Mouse (Mus musculus): ENCODE measurements around the gene Gm10197. TPM values are rescaled to one million over a fixed set of nuclear protein-coding genes. Genes with fewer than 3 reads are reported as not detected.

Gene Gm10197
- polyA plus RNA-seq, 1 experiment = not detected

DNA sequence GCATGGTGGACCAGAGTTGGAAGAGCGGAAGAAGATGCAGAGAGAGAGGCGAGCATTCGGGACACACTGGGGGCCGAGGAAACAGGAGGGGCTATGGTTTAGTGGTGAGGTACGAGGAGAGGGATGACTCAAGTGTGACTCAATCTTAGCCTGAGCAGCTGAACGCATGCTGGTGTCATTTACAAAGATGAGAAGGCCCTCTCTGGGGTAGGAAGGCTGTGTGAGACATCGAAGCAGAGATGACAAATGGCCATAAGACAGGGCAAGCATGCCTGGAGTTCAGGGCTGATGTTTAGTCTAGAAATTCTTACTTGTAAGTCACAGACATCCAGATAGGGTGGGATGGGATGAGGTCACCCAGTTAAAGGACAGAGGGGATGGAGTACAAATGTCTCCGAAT lies 36.8 kb upstream of the Gm10197 start:
- TF ChIP-seq TAL1 (IDR thresholded peaks at IDR 0.05; ENCODE audit: low read length) = no peak
- no peak for TF ChIP-seq GATA1 (IDR thresholded peaks at IDR 0.05; ENCODE audit: low read length)
- Histone ChIP-seq H3K36me3 (ENCODE audit: control insufficient read depth) (no peaks in the 10 kb centered on the region), H3K4me3 (replicated peaks) (no peak overlapping the region), H3K27me3 (ENCODE audit: control insufficient read depth) (no peaks in the 10 kb centered on the region), H3K4me1 (ENCODE audit: control insufficient read depth) (peaks cover 2% of the 10 kb centered on the region; the same call in 1 of the 2 replicates), H3K9me3 (ENCODE audit: control insufficient read depth, low read length) (no peaks in the 10 kb centered on the region)

DNA sequence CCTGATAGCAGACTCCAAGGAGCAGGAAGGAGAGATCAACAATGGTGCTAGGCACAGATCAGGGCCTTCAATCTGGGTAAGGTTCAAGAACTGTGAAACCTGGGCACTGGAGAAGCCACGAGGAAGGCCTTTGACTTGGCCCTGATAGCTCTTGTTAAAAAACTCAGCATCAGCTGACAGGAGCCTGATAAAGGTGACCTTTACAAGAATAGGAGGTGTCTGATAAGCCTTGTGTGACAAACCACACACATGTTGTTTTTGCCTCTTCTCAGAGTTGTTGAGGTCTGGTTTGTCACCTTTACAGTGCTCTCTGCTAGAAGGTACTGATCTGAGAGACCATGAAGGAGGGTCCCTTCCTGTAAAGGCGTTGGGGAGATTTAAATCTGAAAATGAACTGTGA lies 35.8 kb upstream of the Gm10197 start:
- H3K27me3 ChIP-seq (ENCODE audit: control insufficient read depth) = no peaks in the 10 kb centered on the region
- no peak for TF ChIP-seq GATA1 (IDR thresholded peaks at IDR 0.05; ENCODE audit: low read length)
- no peak for TF ChIP-seq TAL1 (IDR thresholded peaks at IDR 0.05; ENCODE audit: low read length)
- H3K9me3 ChIP-seq (ENCODE audit: control insufficient read depth, low read length) = no peaks in the 10 kb centered on the region
- peaks cover 2% of the 10 kb centered on the region; the same call in 1 of the 2 replicates for H3K4me1 ChIP-seq (ENCODE audit: control insufficient read depth)
- no peaks in the 10 kb centered on the region for H3K36me3 ChIP-seq (ENCODE audit: control insufficient read depth)
- H3K4me3 ChIP-seq (replicated peaks) = no peak overlapping the region

DNA sequence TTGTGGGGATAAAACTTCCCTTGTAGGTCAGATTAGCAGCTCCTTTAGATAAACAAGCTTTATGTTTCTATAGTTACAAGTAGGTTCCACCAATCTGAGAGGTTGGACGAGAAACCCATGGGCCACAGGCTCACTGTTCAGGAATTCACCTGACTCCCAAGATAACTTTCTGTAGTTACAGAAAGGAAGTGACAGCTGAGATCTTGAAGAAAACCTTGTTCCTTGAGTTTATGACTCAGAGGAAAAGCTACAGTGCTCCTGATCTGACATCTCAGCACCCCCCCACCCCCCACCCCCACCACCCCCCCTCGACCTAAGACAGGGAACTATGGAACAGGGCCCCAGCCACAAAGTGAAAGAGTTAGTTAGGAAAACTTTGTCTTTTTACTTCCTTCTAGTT lies 34.2 kb upstream of the Gm10197 start:
- peaks cover 2% of the 10 kb centered on the region; the same call in 1 of the 2 replicates for H3K4me1 ChIP-seq (ENCODE audit: control insufficient read depth)
- TF ChIP-seq TAL1 (IDR thresholded peaks at IDR 0.05; ENCODE audit: low read length) = no peak
- no peak for TF ChIP-seq GATA1 (IDR thresholded peaks at IDR 0.05; ENCODE audit: low read length)

DNA sequence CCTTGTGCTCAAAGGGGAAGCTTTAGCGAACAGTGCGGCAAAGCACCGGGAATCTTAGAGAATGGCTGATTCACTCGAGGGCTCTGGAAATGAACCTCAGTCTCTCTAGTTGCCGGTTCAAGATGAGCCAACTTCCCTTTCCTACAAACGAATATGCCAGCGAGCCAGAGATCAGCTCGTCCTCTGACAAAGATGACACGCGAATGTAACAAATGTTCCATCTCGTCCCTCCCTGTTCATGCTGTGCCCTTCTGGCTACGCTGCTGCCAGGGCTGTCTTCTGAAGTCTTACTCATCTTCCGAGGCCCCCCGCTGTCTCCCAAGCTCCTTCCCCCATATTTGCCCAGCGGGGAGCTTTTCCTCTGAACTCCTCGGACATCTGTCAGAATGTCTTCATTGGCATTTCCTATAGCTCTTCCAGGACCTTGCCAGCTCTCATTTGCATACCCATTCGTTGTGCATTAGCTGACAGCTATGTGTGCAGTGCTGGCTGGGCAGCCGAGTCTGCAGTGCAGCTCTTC lies 33.3 kb upstream of the Gm10197 start:
- Histone ChIP-seq H3K4me3 (replicated peaks) (no peak overlapping the region), H3K4me1 (ENCODE audit: control insufficient read depth) (peaks cover 2% of the 10 kb centered on the region; the same call in 1 of the 2 replicates), H3K27me3 (ENCODE audit: control insufficient read depth) (no peaks in the 10 kb centered on the region), H3K9me3 (ENCODE audit: control insufficient read depth, low read length) (no peaks in the 10 kb centered on the region), H3K36me3 (ENCODE audit: control insufficient read depth) (no peaks in the 10 kb centered on the region)
- TF ChIP-seq GATA1 (IDR thresholded peaks at IDR 0.05; ENCODE audit: low read length) (no peak), TAL1 (IDR thresholded peaks at IDR 0.05; ENCODE audit: low read length) (no peak)

More for the DNA sequence above, 34.2 kb upstream of the Gm10197 start:
- H3K9me3 ChIP-seq (ENCODE audit: control insufficient read depth, low read length) = no peaks in the 10 kb centered on the region
- H3K27me3 ChIP-seq (ENCODE audit: control insufficient read depth) = no peaks in the 10 kb centered on the region
- no peak overlapping the region for H3K4me3 ChIP-seq (replicated peaks)
- no peaks in the 10 kb centered on the region for H3K36me3 ChIP-seq (ENCODE audit: control insufficient read depth)

DNA sequence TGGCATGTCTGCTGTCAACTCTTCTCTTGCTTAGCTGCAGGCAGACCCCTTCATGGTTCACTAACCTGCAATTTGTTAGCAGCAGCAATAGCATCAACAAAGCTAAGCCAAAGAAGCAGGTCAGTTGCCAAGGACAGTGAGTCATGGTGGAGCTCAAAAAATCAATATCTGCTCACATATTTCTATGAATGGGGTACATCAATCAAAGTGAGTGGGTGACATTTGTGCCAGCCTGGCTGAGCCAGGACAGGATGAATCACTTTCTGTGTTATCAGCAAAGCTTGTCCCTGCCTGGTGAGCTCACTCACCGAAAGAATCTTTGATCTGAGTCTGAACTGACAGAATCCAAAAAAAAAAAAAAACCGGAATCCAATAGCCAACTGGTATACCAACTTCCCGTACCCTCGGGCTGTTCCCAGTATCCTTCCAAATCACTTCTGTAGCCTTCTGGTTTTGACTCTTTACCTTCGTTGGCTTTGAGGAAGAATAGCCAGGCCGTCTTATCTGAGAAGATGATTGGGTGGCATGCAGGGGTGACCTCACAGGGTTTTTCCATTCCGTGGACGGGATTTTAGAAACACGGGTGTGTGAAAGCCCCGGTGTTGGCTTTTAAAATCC lies 32.8 kb upstream of the Gm10197 start:
- Histone ChIP-seq H3K4me1 (ENCODE audit: control insufficient read depth) (no peaks in the 10 kb centered on the region), H3K9me3 (ENCODE audit: control insufficient read depth, low read length) (no peaks in the 10 kb centered on the region), H3K36me3 (ENCODE audit: control insufficient read depth) (no peaks in the 10 kb centered on the region), H3K27me3 (ENCODE audit: control insufficient read depth) (no peaks in the 10 kb centered on the region), H3K4me3 (replicated peaks) (no peak overlapping the region)
- no peak for TF ChIP-seq TAL1 (IDR thresholded peaks at IDR 0.05; ENCODE audit: low read length)
- no peak for TF ChIP-seq GATA1 (IDR thresholded peaks at IDR 0.05; ENCODE audit: low read length)

DNA sequence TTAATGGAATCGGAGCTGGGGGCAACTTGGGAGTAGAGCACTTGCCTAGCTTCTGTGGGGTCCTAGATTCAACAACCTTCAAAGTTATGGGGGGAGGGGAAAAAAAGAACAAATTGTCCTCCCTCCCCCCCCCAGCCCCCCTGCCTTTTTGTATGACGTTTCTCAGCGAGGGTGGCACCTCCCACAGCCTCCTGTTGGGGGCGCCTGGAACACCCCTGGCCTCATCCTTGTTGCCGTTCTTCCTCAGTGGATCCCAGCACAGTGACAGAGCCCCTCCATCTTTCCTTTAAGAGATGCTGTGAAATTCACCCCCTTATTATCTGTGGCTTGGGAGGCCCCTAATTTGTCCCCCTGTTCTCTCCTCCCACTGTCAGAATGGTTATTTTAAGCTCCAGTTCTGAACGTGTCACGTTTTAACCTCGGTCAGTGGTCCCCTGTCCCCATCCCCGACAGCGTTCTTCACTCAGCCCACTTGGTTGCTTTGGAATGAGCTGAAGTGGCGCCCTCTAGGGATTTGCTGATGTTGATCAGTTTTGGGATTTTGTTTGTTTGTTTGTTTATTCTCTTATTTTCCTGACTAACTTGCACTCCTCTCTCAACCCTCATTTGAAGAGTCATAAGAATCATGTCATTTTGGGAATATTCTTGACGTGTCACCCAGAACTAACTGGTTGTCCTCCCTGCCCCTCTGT lies 31.3 kb upstream of the Gm10197 start:
- Histone ChIP-seq H3K27me3 (ENCODE audit: control insufficient read depth) (no peaks in the 10 kb centered on the region; the same call in 1 of the 2 replicates), H3K4me3 (replicated peaks) (no peak overlapping the region), H3K4me1 (ENCODE audit: control insufficient read depth) (no peaks in the 10 kb centered on the region), H3K36me3 (ENCODE audit: control insufficient read depth) (no peaks in the 10 kb centered on the region), H3K9me3 (ENCODE audit: control insufficient read depth, low read length) (no peaks in the 10 kb centered on the region)
- TF ChIP-seq GATA1 (IDR thresholded peaks at IDR 0.05; ENCODE audit: low read length) (no peak), TAL1 (IDR thresholded peaks at IDR 0.05; ENCODE audit: low read length) (no peak)

DNA sequence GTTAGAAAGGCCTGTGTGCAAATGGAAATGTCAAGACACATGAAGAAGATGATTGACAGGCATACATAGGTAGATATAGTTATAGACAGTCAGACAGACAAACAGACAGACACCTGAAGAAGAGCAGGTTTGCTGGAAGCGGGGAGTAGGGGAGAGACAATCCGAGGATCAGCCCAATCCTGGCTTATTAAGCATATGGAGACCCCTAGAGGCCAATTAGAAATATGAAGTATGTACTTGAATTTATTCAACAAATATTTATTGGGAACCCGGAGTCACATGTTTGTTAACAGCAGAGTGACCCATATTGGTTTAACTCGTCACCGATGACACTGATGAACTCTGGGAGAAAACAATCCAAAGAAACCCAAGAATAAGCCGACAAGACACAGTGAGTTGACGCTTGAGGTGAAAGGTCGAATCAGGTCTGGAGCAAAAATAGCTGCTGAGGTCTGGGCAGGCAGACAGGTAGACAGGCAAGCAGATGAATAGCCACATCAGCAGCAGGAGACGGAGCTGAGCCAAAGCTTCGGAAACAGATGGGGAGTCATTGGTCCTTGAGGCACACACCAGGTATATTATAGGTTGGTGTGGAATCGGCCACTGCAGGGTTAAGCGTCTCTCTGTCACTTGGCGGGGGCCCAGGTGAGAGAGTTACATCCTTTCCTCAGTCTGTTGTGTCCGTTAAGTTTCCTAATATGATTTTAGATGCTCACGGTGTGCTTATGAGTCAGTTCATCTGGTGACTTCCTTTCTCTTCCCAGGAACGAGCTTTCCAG lies 29.0 kb upstream of the Gm10197 start:
- Histone ChIP-seq H3K27me3 (ENCODE audit: control insufficient read depth) (no peaks in the 10 kb centered on the region; the same call in 1 of the 2 replicates), H3K4me3 (replicated peaks) (no peak overlapping the region), H3K9me3 (ENCODE audit: control insufficient read depth, low read length) (no peaks in the 10 kb centered on the region), H3K4me1 (ENCODE audit: control insufficient read depth) (no peaks in the 10 kb centered on the region; the same call in 1 of the 2 replicates), H3K36me3 (ENCODE audit: control insufficient read depth) (no peaks in the 10 kb centered on the region)
- no peak for TF ChIP-seq GATA1 (IDR thresholded peaks at IDR 0.05; ENCODE audit: low read length)
- TF ChIP-seq TAL1 (IDR thresholded peaks at IDR 0.05; ENCODE audit: low read length) = no peak

DNA sequence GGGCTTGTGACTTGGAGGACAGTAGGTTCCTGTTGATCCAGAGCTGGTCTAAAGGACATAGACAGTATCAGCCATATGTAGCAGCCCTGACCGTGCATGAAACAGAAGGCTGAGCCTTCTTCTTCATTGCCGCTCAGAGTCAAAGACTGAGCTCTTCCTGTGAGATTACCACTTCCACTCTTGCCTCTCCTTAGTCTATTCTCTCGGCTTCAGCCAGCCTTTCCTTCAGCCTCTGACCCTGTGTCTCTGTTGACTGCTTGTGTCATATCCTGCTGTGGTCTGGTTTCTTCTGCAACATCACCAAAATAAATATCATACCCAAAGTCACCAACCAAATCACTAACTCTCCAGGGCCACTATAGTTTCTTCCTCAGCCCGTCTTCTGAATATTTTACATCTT lies 27.6 kb upstream of the Gm10197 start:
- peaks cover 10% of the 10 kb centered on the region for H3K4me1 ChIP-seq (ENCODE audit: control insufficient read depth)
- TF ChIP-seq TAL1 (IDR thresholded peaks at IDR 0.05; ENCODE audit: low read length) (no peak), GATA1 (IDR thresholded peaks at IDR 0.05; ENCODE audit: low read length) (no peak)
- no peaks in the 10 kb centered on the region for H3K9me3 ChIP-seq (ENCODE audit: control insufficient read depth, low read length)
- no peaks in the 10 kb centered on the region; the same call in 1 of the 2 replicates for H3K27me3 ChIP-seq (ENCODE audit: control insufficient read depth)
- no peak overlapping the region for H3K4me3 ChIP-seq (replicated peaks)
- H3K36me3 ChIP-seq (ENCODE audit: control insufficient read depth) = no peaks in the 10 kb centered on the region

All from erythroblast, embryonic 14.5 days (primary cell).